Mouse (Mus musculus) myocyte (in vitro differentiated cells): ENCODE data around the gene Rdx. TPM values are rescaled to one million over a fixed set of nuclear protein-coding genes. Genes with fewer than 3 reads are reported as not detected.

Source experiments
- H3K27me3 ChIP-seq: one replicate; pipeline ENCODE4 v1.6.1; 2011; ENCODE audit not compliant: control insufficient read depth, insufficient read depth, insufficient read length
- H3K36me3 ChIP-seq: one replicate; pipeline ENCODE4 v1.6.1; 2011; ENCODE audit not compliant: control insufficient read depth, insufficient read depth
- H3K4me2 ChIP-seq: one replicate; pipeline ENCODE4 v1.6.1; 2011; ENCODE audit warnings: low read depth, control low read depth
- H3K4me3 ChIP-seq: one replicate; pipeline ENCODE4 v1.5.1; 2011; ENCODE audit warnings: mild to moderate bottlenecking, control low read depth, moderate library complexity
- H3K79me2 ChIP-seq: one replicate; pipeline ENCODE4 v1.6.1; 2011; ENCODE audit not compliant: control insufficient read depth, insufficient read depth
- H3ac ChIP-seq: one replicate; pipeline ENCODE4 v1.6.1; 2011; ENCODE audit not compliant: control insufficient read depth, insufficient read length
- CEBPB ChIP-seq: IDR thresholded peaks from 2 replicates; pipeline ENCODE4 v1.6.1; 2011; ENCODE audit warnings: mild to moderate bottlenecking, moderate library complexity; ENCODE audit not compliant: poor library complexity, insufficient read depth, severe bottlenecking
- E2F4 ChIP-seq: IDR thresholded peaks from one replicate; pipeline ENCODE4 v1.6.1; 2011; ENCODE audit warnings: mild to moderate bottlenecking, control low read depth, moderate library complexity; ENCODE audit not compliant: insufficient read depth
- MAX ChIP-seq: IDR thresholded peaks from one replicate; pipeline ENCODE4 v1.6.1; 2011; ENCODE audit warnings: low read depth, mild to moderate bottlenecking, control low read depth
- MYOD1 ChIP-seq, 3 experiments: IDR thresholded peaks; one replicate each; pipeline ENCODE4 v1.6.1; 2011; ENCODE audit warnings: control low read depth in 2 of 3, low read depth in 2 of 3, mild to moderate bottlenecking in 2 of 3, moderate library complexity in 1 of 3; ENCODE audit not compliant: insufficient read length in 2 of 3, control insufficient read depth in 1 of 3
- MYOG ChIP-seq, 3 experiments: IDR thresholded peaks; one replicate each; pipeline ENCODE4 v1.6.1; 2011; ENCODE audit warnings: control low read depth in 2 of 3, low read depth in 2 of 3, mild to moderate bottlenecking in 2 of 3; ENCODE audit not compliant: insufficient read length in 2 of 3, control insufficient read depth in 1 of 3, insufficient read depth in 1 of 3
- POLR2A ChIP-seq: IDR thresholded peaks from one replicate; pipeline ENCODE4 v1.6.1; 2011; ENCODE audit warnings: low read depth, mild to moderate bottlenecking, control low read depth, moderate library complexity; ENCODE audit not compliant: insufficient read length
- POLR2AphosphoS2 ChIP-seq: IDR thresholded peaks from one replicate; pipeline ENCODE4 v1.6.1; 2011; ENCODE audit warnings: low read depth, control low read depth; ENCODE audit not compliant: insufficient read length
- REST ChIP-seq: IDR thresholded peaks from one replicate; pipeline ENCODE4 v1.6.1; 2011; ENCODE audit warnings: mild to moderate bottlenecking, control low read depth, moderate library complexity; ENCODE audit not compliant: insufficient read depth, insufficient read length
- SRF ChIP-seq: IDR thresholded peaks from one replicate; pipeline ENCODE4 v1.6.1; 2011; ENCODE audit warnings: low read depth; ENCODE audit not compliant: control insufficient read depth, insufficient read length
- TCF12 ChIP-seq: IDR thresholded peaks from one replicate; pipeline ENCODE4 v1.6.1; 2011; ENCODE audit warnings: mild to moderate bottlenecking, control low read depth; ENCODE audit not compliant: poor library complexity, insufficient read depth, severe bottlenecking
- TCF3 ChIP-seq: IDR thresholded peaks from one replicate; pipeline ENCODE4 v1.6.1; 2011; ENCODE audit warnings: low read depth, control low read depth; ENCODE audit not compliant: insufficient read length
- USF1 ChIP-seq: IDR thresholded peaks from one replicate; pipeline ENCODE4 v1.6.1; 2011; ENCODE audit warnings: low read depth, mild to moderate bottlenecking, control low read depth, moderate library complexity
- polyA plus RNA-seq: library from polyadenylated mRNA; unstranded; fragments of >200 nt; fragmentation: generic; extraction: Trizol; gene quantifications from one replicate; pipeline ENCODE4 v1.2.1, GENCODE M21; 2012; ENCODE audit warnings: missing spikeins

Gene Rdx
- polyA plus RNA-seq, 1 experiment = 28.7 TPM

DNA sequence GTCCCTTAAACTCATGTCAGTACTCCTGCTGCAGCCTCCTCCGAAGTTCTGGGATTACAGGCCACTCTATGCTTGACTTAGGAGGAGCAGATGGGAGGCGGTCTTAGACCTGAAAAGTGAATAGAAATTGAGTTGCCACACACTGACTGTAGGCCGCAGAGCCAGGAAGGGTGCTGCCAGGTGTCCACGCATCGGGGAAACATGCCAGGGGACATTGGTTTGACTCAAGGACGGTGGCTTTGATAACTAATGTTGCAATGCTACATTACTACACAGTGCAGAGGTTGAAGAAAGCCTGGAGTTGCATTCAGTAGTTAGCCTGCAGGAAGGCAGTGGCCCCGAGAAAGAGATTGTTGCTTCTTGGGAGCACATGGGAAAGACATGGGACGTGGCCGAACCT, 44.8 kb downstream of the Rdx start:
- no peak overlapping the region for H3K4me3 ChIP-seq
- H3ac ChIP-seq = no peak overlapping the region
- H3K27me3 ChIP-seq = no peaks in the 10 kb centered on the region
- TF ChIP-seq MYOD1 (IDR thresholded peaks at IDR 0.05; ENCODE audit: control insufficient read depth in 1 of 3, insufficient read length in 2 of 3, low read depth in 2 of 3) = no peak
- H3K36me3 ChIP-seq = peaks cover 19% of the 10 kb centered on the region
- H3K79me2 ChIP-seq = no peaks in the 10 kb centered on the region
- H3K4me2 ChIP-seq = no peak overlapping the region

DNA sequence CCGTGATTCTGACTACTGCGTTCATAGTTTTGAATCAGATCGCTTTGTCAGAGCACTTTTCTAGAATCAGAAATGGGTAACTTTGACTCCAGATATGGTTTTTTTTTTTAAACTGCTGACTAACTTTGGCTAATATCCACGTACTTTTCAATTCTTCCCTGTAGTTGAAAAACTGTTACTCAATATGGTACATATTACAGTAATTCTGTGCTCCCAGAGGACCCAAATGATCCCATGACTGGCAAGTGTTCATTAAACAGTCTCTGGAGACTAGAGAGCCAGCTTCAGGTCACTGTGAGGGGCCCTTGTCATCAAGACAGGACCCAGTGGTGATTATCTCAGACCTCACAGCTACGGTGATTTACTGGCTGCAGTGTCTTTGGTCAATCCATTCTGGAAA, 45.3 kb downstream of the Rdx start:
- Histone ChIP-seq H3K79me2 (no peaks in the 10 kb centered on the region), H3K4me3 (no peak overlapping the region), H3K4me2 (no peak overlapping the region), H3K27me3 (no peaks in the 10 kb centered on the region), H3K36me3 (peaks cover 15% of the 10 kb centered on the region), H3ac (no peak overlapping the region)
- no peak for TF ChIP-seq USF1
- no peak for TF ChIP-seq MAX
- no peak for TF ChIP-seq TCF12
- no peak for TF ChIP-seq TCF3
- no peak for TF ChIP-seq CEBPB
- no peak for TF ChIP-seq MYOD1 (IDR thresholded peaks at IDR 0.05; ENCODE audit: control insufficient read depth in 1 of 3, insufficient read length in 2 of 3, low read depth in 2 of 3)
- no peak for TF ChIP-seq MYOG (IDR thresholded peaks at IDR 0.05; ENCODE audit: control insufficient read depth in 1 of 3, insufficient read depth in 1 of 3, insufficient read length in 2 of 3, low read depth in 2 of 3)
- no peak for TF ChIP-seq POLR2A

DNA sequence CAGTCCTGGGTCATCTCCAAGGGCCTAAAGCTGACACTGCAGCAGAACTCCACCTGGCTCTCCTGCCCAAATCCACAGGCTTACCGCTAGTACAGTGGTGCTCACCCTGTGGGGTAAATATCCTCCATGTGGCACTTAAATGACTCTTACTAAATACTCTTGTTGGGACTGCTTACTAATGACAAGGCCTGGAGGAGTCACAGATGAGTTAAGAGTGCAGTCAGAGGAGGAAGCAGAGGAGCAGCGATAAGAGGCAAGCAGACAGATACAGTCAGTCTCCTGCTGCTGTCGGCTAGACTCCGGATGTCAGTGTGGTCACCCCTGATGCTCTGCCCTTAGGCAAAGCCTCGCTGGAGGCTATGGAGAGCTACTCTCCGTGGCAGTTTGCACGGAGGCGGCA, 46.1 kb downstream of the Rdx start:
- no peak for TF ChIP-seq USF1
- no peak for TF ChIP-seq SRF
- TF ChIP-seq CEBPB = no peak
- TF ChIP-seq TCF3 = no peak
- TF ChIP-seq POLR2AphosphoS2 = no peak
- TF ChIP-seq E2F4 = no peak
- TF ChIP-seq REST = no peak
- TF ChIP-seq MYOD1 (IDR thresholded peaks at IDR 0.05; ENCODE audit: control insufficient read depth in 1 of 3, insufficient read length in 2 of 3, low read depth in 2 of 3) = no peak
- TF ChIP-seq MAX = no peak
- Histone ChIP-seq H3K4me2 (no peak overlapping the region), H3K79me2 (no peaks in the 10 kb centered on the region), H3K4me3 (no peak overlapping the region), H3K27me3 (no peaks in the 10 kb centered on the region), H3K36me3 (peaks cover 7% of the 10 kb centered on the region), H3ac (no peak overlapping the region)

DNA sequence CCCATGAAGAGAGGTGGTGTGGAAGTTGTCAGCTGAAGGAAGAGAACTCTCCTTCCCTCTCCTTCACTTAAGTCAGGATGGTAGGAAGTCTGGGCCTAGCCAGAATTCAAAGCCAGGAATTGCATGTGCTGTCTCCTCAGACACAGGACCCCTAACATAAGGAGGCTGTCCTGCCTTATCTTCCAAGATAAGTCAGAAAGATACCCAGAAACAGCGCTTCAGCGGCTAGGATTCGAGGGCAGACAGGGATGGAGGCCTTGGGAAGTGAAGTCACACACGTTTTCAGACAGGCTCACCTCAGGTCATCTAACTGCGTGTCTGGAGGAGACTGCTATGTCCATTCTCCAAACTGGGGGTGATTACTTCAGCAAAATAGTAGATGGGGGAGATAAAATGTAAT, 47.0 kb downstream of the Rdx start:
- H3ac ChIP-seq = no peak overlapping the region
- no peaks in the 10 kb centered on the region for H3K27me3 ChIP-seq
- H3K36me3 ChIP-seq = peaks cover 3% of the 10 kb centered on the region
- H3K4me3 ChIP-seq = no peak overlapping the region
- H3K4me2 ChIP-seq = no peak overlapping the region
- no peak for TF ChIP-seq E2F4
- no peak for TF ChIP-seq MYOD1 (IDR thresholded peaks at IDR 0.05; ENCODE audit: control insufficient read depth in 1 of 3, insufficient read length in 2 of 3, low read depth in 2 of 3)
- no peak for TF ChIP-seq MYOG (IDR thresholded peaks at IDR 0.05; ENCODE audit: control insufficient read depth in 1 of 3, insufficient read depth in 1 of 3, insufficient read length in 2 of 3, low read depth in 2 of 3)
- TF ChIP-seq CEBPB = no peak
- TF ChIP-seq TCF12 = no peak
- no peak for TF ChIP-seq SRF
- TF ChIP-seq POLR2AphosphoS2 = no peak
- TF ChIP-seq TCF3 = no peak
- no peak for TF ChIP-seq REST
- no peak for TF ChIP-seq USF1
- TF ChIP-seq POLR2A = no peak
- no peak for TF ChIP-seq MAX
- H3K79me2 ChIP-seq = no peaks in the 10 kb centered on the region

DNA sequence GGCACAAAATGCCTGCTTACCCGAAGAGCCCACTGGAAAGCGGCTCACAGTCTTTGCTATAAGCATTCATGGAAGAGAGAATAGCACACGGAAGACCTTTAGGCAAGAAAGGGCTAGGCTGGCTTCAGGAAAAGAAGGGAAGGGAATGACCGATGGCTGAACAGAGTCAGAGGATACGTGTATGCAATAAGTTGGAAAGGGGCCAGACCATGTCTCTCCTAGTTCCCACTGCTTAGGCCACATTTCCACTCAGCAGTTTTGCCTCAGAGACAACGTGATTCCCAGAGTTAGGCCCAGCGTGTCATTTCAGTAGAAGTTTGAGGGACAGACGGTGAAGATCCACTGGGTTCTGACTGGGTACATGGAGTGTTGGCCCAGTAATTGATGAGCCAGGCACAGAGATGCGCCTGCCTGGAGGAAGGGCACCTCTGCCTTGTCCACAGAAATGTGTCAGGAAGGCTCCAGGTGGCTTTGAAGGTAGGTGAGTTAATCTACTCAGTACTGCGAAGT, 47.6 kb downstream of the Rdx start:
- Histone ChIP-seq H3K79me2 (no peaks in the 10 kb centered on the region), H3K36me3 (peaks cover 3% of the 10 kb centered on the region), H3ac (no peak overlapping the region), H3K4me3 (no peak overlapping the region), H3K27me3 (no peaks in the 10 kb centered on the region), H3K4me2 (no peak overlapping the region)
- no peak for TF ChIP-seq TCF12
- no peak for TF ChIP-seq MYOD1 (IDR thresholded peaks at IDR 0.05; ENCODE audit: control insufficient read depth in 1 of 3, insufficient read length in 2 of 3, low read depth in 2 of 3)
- no peak for TF ChIP-seq POLR2AphosphoS2
- TF ChIP-seq USF1 = no peak
- TF ChIP-seq SRF = no peak
- no peak for TF ChIP-seq MAX
- no peak for TF ChIP-seq CEBPB
- no peak for TF ChIP-seq E2F4
- no peak for TF ChIP-seq TCF3
- TF ChIP-seq POLR2A = no peak
